Mouse (Mus musculus) small intestine, adult 2 months (tissue): Measurements from ENCODE around the gene Ribc2.

Experiments
- CTCF ChIP-seq: fragments of 200-500 bp; IDR thresholded peaks from 2 replicates; pipeline ENCODE4 v1.5.1; 2012; ENCODE audit warnings: low read depth, mild to moderate bottlenecking, control low read depth, inconsistent platforms, low read length, moderate library complexity, mixed read lengths; ENCODE audit not compliant: insufficient replicate concordance, insufficient read length; ENCODE audit errors: extremely low read depth
- POLR2A ChIP-seq: fragments of 200-500 bp; IDR thresholded peaks from 2 replicates; pipeline ENCODE4 v1.6.1; 2012; ENCODE audit warnings: low read depth, mild to moderate bottlenecking, control low read depth, inconsistent platforms, low read length, moderate library complexity

- TF ChIP-seq POLR2A: no peak
- no peak for TF ChIP-seq CTCF
These were observed 31.1 kb downstream of the Ribc2 start for GRCm38 (mm10) chr15:85162693-85163663.
